Mouse (Mus musculus) CH12.LX (cell line): Measurements from ENCODE around the gene Rtf1.

Experiments
- CHD1 ChIP-seq: IDR thresholded peaks from 2 replicates; pipeline ENCODE4 v1.6.1; 2012; ENCODE audit warnings: low read depth, low read length, improper control_type of control experiment, inconsistent platforms
- CHD2 ChIP-seq: IDR thresholded peaks from 2 replicates; pipeline ENCODE4 v1.6.1; 2011; ENCODE audit warnings: low read length, improper control_type of control experiment
- CTCF ChIP-seq, 2 experiments: IDR thresholded peaks in 1 of 2; conservative IDR thresholded peaks in 1 of 2; 2 replicates each; pipeline ENCODE4 v1.5.1; 2011 to 2012; ENCODE audit warnings: low read depth in 2 of 2, low read length in 2 of 2, improper control_type of control experiment in 1 of 2, inconsistent platforms in 1 of 2, mild to moderate bottlenecking in 1 of 2, moderate library complexity in 1 of 2
- EP300 ChIP-seq: IDR thresholded peaks from 2 replicates; pipeline ENCODE4 v1.6.1; 2011; ENCODE audit warnings: low read length, improper control_type of control experiment
- GABPA ChIP-seq: IDR thresholded peaks from 2 replicates; pipeline ENCODE4 v1.6.1; 2012; ENCODE audit warnings: low read depth, low read length, improper control_type of control experiment, inconsistent platforms; ENCODE audit not compliant: insufficient replicate concordance
- MEF2A ChIP-seq: IDR thresholded peaks from 2 replicates; pipeline ENCODE4 v1.6.1; 2014; ENCODE audit warnings: low read depth, mild to moderate bottlenecking, inconsistent platforms, low read length, improper control_type of control experiment, borderline replicate concordance
- NELFE ChIP-seq: IDR thresholded peaks from 2 replicates; pipeline ENCODE4 v1.6.1; 2011; ENCODE audit warnings: low read depth, low read length, improper control_type of control experiment
- POLR2A ChIP-seq: IDR thresholded peaks from 2 replicates; pipeline ENCODE4 v1.6.1; 2011; ENCODE audit warnings: low read depth, mild to moderate bottlenecking, improper control_type of control experiment, low read length
- RCOR1 ChIP-seq: conservative IDR thresholded peaks from 2 replicates; pipeline ENCODE4 v1.6.1; 2012; ENCODE audit warnings: low read depth, mild to moderate bottlenecking, inconsistent platforms, low read length, improper control_type of control experiment
- TCF12 ChIP-seq: IDR thresholded peaks from 2 replicates; pipeline ENCODE4 v1.6.1; 2014; ENCODE audit warnings: low read depth, mild to moderate bottlenecking, inconsistent platforms, low read length, improper control_type of control experiment
- UBTF ChIP-seq: IDR thresholded peaks from 2 replicates; pipeline ENCODE4 v1.6.1; 2012; ENCODE audit warnings: low read depth, mild to moderate bottlenecking, inconsistent platforms, low read length, improper control_type of control experiment, moderate library complexity
- USF1 ChIP-seq: IDR thresholded peaks from 2 replicates; pipeline ENCODE4 v1.6.1; 2014; ENCODE audit warnings: low read depth, mild to moderate bottlenecking, inconsistent platforms, low read length, improper control_type of control experiment
- USF2 ChIP-seq: conservative IDR thresholded peaks from 2 replicates; pipeline ENCODE4 v1.6.1; 2011; ENCODE audit warnings: low read depth, low read length, improper control_type of control experiment
- ZC3H11A ChIP-seq: IDR thresholded peaks from 2 replicates; pipeline ENCODE4 v1.6.1; 2012; ENCODE audit warnings: low read depth, mild to moderate bottlenecking, inconsistent platforms, low read length, improper control_type of control experiment

DNA sequence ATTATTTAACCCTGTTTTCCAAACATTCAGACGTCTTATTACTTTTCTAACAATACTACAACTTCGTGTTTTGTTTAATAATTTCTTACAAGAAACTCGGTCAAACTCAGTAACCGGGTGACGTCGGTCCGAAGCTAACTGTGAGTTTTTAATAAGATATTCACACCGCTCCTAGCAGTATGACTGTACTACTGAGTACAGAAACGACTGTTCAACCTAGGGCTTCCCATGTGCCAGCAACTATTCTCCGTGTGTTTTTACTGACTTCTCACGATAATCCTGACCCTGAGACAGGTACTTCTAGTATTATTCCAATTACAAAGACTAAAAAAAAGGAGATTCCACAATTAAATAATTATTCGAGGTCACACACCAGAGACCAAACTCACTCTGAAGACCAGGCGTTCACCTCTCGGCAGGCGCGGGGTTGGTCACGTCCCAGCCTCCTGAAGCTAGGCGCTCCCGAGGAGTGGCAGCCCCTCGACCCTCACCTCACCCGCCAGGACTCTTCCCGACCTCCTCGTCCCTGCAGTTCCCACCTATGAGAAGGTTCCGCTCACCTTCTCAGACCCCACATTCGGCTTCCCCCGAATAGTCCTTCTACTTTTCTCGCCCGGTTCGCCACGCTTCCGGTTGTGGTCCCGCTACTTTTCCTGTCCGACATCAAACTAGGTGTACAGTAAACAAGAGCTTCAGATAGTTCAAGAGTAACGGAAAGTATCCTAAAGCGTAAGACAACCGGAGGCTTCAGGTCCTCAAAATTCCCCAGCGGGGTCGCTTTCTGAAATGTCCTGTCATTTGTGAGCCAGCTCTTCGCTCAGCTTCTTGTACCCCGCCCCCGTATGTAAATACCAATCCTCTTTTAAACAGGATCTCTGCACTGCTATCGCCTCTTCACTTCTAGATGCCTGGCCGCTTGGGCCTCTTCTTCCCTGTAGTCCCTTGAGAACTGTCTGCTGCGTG lies 12.4 kb upstream of the Rtf1 start, which contains the start of gene Ndufaf1:
- TF ChIP-seq CTCF (conservative IDR thresholded peaks at IDR 0.05 in 1 of 2, IDR thresholded peaks at IDR 0.05 in 1 of 2; ENCODE audit: low read depth in 2 of 2, low read length in 2 of 2) (no peak), TCF12 (peak; percentile 90), USF2 (no peak), POLR2A (peak; percentile 77), EP300 (no peak), RCOR1 (no peak), USF1 (no peak), UBTF (no peak), GABPA (peak; percentile 54; the same call in 1 of the 2 replicates), MEF2A (peak; percentile 86), CHD2 (no peak; the same call in 1 of the 2 replicates), ZC3H11A (no peak), NELFE (peak; percentile 86), CHD1 (no peak)
